In genomic region chr1:135510346-135510977, GRCm38 (mm10) we compare ENCODE assay signal across 8 mouse cellular contexts.
DNase-seq lines count a peak whose midpoint lies in the region; ATAC-seq and TF ChIP-seq lines count a peak whose summit lies in the region.

No protein-coding gene starts in this region.

- DNase-seq in adrenal gland, adult 2 months: peak; percentile 75
- DNase-seq in limb, embryonic 10.5 days (ENCODE audit: low spot score): peak; percentile 77
- DNase-seq in mesoderm, embryonic 11.5 days (ENCODE audit: low read depth, low spot score): peak; percentile 74
- DNase-seq in splenic B cell, adult 2 months (ENCODE audit: low read depth, low spot score): peak; percentile 6

- H3K4me1 ChIP-seq in ES-Bruce4 (ENCODE audit: control insufficient read depth, insufficient read depth, low read length): peaks cover 5% of the 10 kb centered on the region
- peaks cover 50% of the 10 kb centered on the region for H3K4me1 ChIP-seq in embryonic facial prominence, embryonic 15.5 days
- peaks cover 72% of the 10 kb centered on the region for H3K4me1 ChIP-seq in limb, embryonic 10.5 days

- 0 out of 2 replicates have a peak overlapping the region, but pooled peaks have one; percentile 3 for H3K27ac ChIP-seq in ES-Bruce4 (ENCODE audit: insufficient read depth, low read length)
- H3K27ac ChIP-seq in embryonic facial prominence, embryonic 15.5 days (replicated peaks): no peak overlapping the region
- peak overlapping the region; percentile 73 for H3K27ac ChIP-seq in limb, embryonic 10.5 days

- H3K9me3 ChIP-seq in ES-Bruce4 (replicated peaks; ENCODE audit: control insufficient read depth, insufficient read depth, low read length, poor library complexity, severe bottlenecking): no peaks in the 10 kb centered on the region
- no peaks in the 10 kb centered on the region for H3K9me3 ChIP-seq in embryonic facial prominence, embryonic 15.5 days (replicated peaks)
- no peaks in the 10 kb centered on the region for H3K9me3 ChIP-seq in limb, embryonic 10.5 days (replicated peaks)

- 2% methylated on average over 30 of the region's 30 CpGs for WGBS in embryonic facial prominence, embryonic 15.5 days
- WGBS in limb, embryonic 10.5 days: under 1% methylated on average over 30 of the region's 30 CpGs

- H3K36me3 ChIP-seq in ES-Bruce4 (ENCODE audit: control insufficient read depth, insufficient read depth, low read length, poor library complexity, severe bottlenecking): no peaks in the 10 kb centered on the region
- H3K36me3 ChIP-seq in embryonic facial prominence, embryonic 15.5 days: no peaks in the 10 kb centered on the region
- no peaks in the 10 kb centered on the region for H3K36me3 ChIP-seq in limb, embryonic 10.5 days
- H3K36me3 ChIP-seq in splenic B cell, adult 2 months (ENCODE audit: control insufficient read depth, insufficient read depth, low read length, poor library complexity, severe bottlenecking): no peaks in the 10 kb centered on the region

- no peaks in the 10 kb centered on the region for H3K27me3 ChIP-seq in ES-Bruce4 (ENCODE audit: control insufficient read depth, insufficient read depth, low read length, poor library complexity, severe bottlenecking)
- H3K27me3 ChIP-seq in embryonic facial prominence, embryonic 15.5 days: no peaks in the 10 kb centered on the region
- H3K27me3 ChIP-seq in limb, embryonic 10.5 days (ENCODE audit: low read depth, poor library complexity, severe bottlenecking): peaks cover 15% of the 10 kb centered on the region
- H3K27me3 ChIP-seq in splenic B cell, adult 2 months (ENCODE audit: control insufficient read depth, insufficient read depth, low read length, poor library complexity, severe bottlenecking): no peaks in the 10 kb centered on the region

- H3K4me2 ChIP-seq in embryonic facial prominence, embryonic 15.5 days (replicated peaks): peak overlapping the region; percentile 89

- peak overlapping the region; percentile 99 for H3K4me3 ChIP-seq in ES-Bruce4 (ENCODE audit: low read depth, low read length)
- peak overlapping the region; percentile 48 for H3K4me3 ChIP-seq in embryonic facial prominence, embryonic 15.5 days (replicated peaks)
- peak overlapping the region; percentile 55 for H3K4me3 ChIP-seq in limb, embryonic 10.5 days

- TF ChIP-seq POLR2A in ES-Bruce4 (IDR thresholded peaks at IDR 0.05; ENCODE audit: insufficient read depth, low read length): no peak

- ATAC-seq in embryonic facial prominence, embryonic 15.5 days (ENCODE audit: insufficient number of reproducible peaks, low FRiP score, low TSS enrichment, low read depth): peak; percentile 48; the same call in 1 of the 2 replicates
- peak; percentile 33 to 46; a peak in 2 of 4 replicates for ATAC-seq in hematopoietic stem cell, adult 5-6 weeks (replicated peaks in 1 of 2; ENCODE audit: insufficient read depth in 1 of 2, low FRiP score in 2 of 2, low TSS enrichment in 1 of 2, low read depth in 1 of 2, poor library complexity in 2 of 2, severe bottlenecking in 2 of 2)
- ATAC-seq in inflammation-experienced regulatory T-cells, adult 6 months: no peak

- peak overlapping the region; percentile 70 for H3K9ac ChIP-seq in ES-Bruce4 (ENCODE audit: low read depth, poor library complexity, severe bottlenecking)
- peak overlapping the region; percentile 33 for H3K9ac ChIP-seq in embryonic facial prominence, embryonic 15.5 days

- peak; percentile 46; the same call in 1 of the 2 replicates for TF ChIP-seq EP300 in ES-Bruce4 (IDR thresholded peaks at IDR 0.05; ENCODE audit: insufficient read depth, low read depth, low read length)

- TF ChIP-seq CTCF in ES-Bruce4 (IDR thresholded peaks at IDR 0.05; ENCODE audit: low read depth, low read length): no peak

Comparison
In these comparisons a context has a peak if more than half of its experiments do, and no peak if none do; other contexts are left out.
1. H3K4me3 ChIP-seq: peak in every context shown above with its lines; median percentile 99 in ES-Bruce4; 55 in limb, embryonic 10.5 days; 48 in embryonic facial prominence, embryonic 15.5 days.
2. DNase-seq: peak in every context shown above with its lines; median percentile 77 in limb, embryonic 10.5 days; 75 in adrenal gland, adult 2 months; 74 in mesoderm, embryonic 11.5 days; 6 in splenic B cell, adult 2 months.